Mouse (Mus musculus) kidney, adult 10 weeks (tissue): ENCODE data around the gene Vmn1r66. TPM values are rescaled to one million over a fixed set of nuclear protein-coding genes. Genes with fewer than 3 reads are reported as not detected.

Experiments
- polyA plus RNA-seq: library from polyadenylated mRNA; stranded (reverse); fragments of 350-450 nt; fragmentation: Illumina TruSeq; extraction: RNeasy Lipid Tissue Mini Kit (QIAGEN cat#74804); gene quantifications from one replicate; pipeline ENCODE4 v1.2.3, GENCODE M21; 2014; ENCODE audit warnings: low read depth, low replicate concordance

Gene Vmn1r66
- polyA plus RNA-seq, result not detected

DNA sequence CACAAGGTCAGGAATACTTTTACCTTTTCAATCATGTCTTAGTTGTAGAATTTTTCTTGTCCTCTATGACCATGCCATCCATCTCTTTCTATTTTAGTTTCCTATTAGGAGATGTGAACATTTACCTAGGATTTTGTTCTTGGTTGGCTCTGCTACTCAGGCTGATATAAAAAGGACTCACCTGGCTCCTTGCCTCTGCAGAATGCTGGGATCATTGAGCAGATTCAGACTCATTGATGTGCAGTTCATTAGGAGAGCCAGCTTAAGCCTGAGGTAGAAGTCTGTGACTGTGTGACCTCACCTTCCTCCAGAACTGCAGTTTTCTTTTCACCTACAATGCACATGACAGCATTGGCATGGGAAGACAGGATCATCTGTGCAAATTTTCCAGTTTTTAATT lies at the start of gene Vmn1r66:
Vmn1r66 (minus strand) TSS at position 101 of the 400 bp plus-strand sequence.

Other genes starting within 250 kb of the Vmn1r66 start
- not detected for gene Vmn2r50, start 224.7 kb downstream of the Vmn1r66 start, polyA plus RNA-seq
- not detected for gene Vmn2r51, start 172.3 kb downstream of the Vmn1r66 start, polyA plus RNA-seq
- gene Vmn2r52, start 101.4 kb downstream of the Vmn1r66 start, polyA plus RNA-seq, result not detected
- not detected for gene Vmn1r67, start 165.3 kb upstream of the Vmn1r66 start, polyA plus RNA-seq
- gene Zik1, start 217.4 kb upstream of the Vmn1r66 start, polyA plus RNA-seq, result 2.5 TPM